Mouse (Mus musculus) gastrocnemius, postnatal 25 days (tissue): ENCODE results near the gene Ddx19b. TPM values are rescaled to one million over a fixed set of nuclear protein-coding genes. Genes with fewer than 3 reads are reported as not detected.
"Not testable (repeated sequence)": the region's sequence is repeated elsewhere in the genome, so short reads cannot be mapped to it uniquely, and the experiment has no call there.

Source experiments
- DNase-seq: peaks from one replicate; pipeline ENCODE4 v3.0.0; 2022
- total RNA-seq, 2 experiments: library from RNA; stranded (reverse); gene quantifications; 1 replicate in 1 of 2; 2 replicates in 1 of 2; pipeline ENCODE4 v1.2.3; 2021

The Ddx19b gene
- total RNA-seq, 2 experiments from 2014 or later: 11.4 to 11.5 TPM

DNA sequence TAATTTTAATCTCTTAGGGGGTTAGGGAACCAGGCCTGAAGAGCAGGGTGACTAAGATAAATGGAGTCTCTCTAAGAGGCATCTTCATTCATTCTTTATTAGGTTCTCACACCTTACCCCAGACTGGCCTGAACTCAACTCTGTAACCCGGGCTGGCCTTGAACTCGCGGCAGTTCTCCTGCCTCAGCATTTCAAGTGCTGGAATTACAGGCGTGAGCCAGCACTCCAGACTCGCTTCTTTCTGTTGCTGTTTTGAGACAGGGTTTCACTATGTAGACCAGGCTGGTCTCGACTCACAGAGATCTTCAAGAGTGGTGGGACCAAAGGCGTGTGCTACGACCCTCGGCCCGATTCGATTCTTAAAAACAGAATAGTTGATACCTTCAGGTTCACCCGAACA is 2.7 kb upstream of the Ddx19b start:
- DNase-seq: no peak

DNA sequence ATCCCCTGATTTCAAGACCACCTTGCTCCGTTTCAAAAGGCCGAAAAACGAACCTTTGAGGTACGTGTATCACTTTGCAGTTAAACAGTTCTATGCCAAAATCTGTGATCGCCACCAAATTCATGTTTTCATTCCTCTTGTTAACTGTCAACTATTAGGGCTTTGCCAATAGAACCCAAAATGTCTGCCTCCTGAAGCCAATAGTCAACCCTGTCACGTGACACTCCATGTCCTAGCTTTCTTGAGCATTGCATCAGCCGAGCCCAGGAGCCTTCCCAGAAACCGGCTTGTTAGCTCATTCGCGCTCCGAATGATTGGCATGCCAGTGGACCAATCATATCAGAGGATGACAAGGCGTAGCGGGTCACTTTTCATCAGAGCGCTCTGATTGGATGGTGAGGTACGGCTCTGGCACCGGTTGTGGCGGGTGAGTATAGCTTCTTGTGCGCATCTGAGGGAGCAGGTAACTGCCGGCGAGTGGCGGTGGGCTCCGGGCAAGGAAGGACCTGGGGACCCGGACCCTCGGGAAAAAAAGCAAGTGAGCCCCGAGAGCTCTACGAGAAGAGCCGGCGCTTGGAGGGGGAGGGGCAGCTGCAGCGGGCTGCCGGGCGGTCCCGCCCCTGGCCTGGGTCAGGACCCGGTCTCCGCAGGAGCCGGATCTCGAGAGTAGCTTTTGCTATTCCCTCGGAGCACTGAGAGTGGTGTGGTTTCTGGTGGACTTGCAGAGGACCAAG is 2.1 kb upstream of the Ddx19b start:
- peak; percentile 98 for DNase-seq

DNA sequence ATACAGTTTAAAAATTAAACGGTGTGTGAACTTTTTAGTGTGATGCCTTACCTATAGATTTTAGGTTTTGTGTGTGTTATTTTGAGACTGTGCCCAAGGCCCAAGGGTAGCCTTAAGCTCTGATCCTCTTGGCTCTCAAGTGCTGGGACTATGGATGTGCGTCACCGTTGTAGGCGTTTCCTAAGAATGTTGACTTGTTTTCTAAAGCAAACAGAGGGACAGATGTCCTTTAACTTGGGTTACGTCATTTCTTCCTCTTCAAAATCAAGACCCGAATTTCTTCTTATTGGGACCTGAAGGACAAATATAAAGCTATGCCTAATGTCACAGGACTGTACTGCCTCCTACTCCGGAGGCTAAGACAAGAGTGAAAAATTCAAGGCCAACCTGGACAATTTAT is 1.4 kb upstream of the Ddx19b start, which contains the start of gene Aars:
Aars (plus strand) TSS at position 229 of the 400 bp plus-strand sequence.
- DNase-seq: no peak

DNA sequence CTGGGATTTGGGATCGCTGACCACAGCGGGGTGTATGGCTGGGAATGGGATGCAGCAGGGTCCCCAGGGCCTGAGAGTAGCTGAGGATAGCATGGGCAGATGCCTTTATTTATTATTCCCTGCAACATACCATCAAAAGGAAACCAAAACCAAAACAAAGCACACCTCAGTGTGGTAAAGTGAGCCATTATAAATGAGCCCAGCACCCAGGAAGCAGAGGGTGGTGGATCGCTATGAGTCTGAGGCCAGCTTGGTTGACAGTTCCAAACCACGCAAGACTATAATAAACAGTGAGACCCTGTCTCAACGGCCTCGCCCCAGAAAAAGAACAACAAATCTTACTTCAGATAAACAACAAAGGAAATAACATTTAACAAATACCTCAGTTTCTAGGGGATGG is 1.5 kb downstream of the Ddx19b start:
- no peak for DNase-seq

DNA sequence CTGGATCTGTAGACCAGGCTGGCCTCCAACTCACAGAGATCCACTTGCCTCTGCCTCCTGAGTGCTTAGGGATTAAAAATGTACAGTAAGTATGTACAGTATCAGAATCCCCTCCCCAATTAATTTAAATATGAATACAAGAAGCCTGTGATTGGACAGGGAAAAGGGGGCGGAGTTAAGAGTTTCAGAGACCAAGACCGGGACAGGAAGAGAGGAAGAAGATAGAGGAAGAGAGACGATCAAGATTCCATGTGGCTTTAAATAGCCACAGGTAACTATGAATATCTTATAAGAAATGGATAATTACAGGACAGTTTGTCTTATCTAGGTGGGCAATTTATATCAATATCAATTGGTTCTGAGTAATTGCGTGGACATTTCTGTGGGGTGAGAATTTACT is 2.0 kb downstream of the Ddx19b start:
- no peak for DNase-seq

DNA sequence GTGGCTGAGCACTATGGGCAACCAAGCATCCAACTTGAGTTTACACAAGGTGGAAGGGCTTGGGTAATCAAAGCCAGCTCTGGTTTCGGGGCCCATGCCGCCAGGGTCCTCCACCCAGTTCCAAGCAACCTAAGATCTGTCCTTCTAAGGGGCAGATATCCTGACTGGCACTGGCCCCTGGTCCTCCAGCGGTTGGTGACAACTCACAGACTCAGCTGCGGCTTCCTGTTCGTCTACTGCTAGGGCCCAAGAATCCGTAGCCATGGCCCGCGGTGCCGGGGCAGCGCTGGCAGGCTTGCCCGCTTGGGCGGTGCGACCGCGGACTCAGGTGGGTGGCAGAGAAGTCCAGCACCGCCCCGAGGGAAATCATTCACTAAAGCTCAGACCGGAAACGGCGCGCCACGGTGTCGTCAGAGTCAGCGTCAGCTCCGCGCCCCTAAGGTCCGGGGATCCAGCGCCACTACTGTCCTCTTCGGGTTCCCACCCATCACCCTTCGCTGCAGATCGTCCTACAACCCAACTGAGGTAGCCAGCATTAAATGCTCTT is 4.1 kb downstream of the Ddx19b start:
- peak; percentile 72 for DNase-seq

DNA sequence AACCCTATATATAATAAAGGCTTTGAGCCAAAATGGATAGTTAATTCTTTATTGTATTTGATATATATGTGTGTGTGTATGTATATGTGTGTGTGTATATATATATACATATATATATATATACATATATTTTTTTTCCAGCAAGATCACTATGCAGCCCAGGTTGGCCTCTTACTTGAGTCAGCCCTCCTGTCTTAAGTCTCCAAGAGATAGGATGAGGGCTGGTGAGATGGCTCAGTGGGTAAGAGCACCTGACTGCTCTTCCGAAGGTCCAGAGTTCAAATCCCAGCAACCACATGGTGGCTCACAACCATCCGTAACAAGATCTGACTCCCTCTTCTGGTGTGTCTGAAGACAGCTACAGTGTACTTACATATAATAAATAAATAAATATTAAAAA is 4.9 kb downstream of the Ddx19b start:
- not testable (repeated sequence) for DNase-seq

DNA sequence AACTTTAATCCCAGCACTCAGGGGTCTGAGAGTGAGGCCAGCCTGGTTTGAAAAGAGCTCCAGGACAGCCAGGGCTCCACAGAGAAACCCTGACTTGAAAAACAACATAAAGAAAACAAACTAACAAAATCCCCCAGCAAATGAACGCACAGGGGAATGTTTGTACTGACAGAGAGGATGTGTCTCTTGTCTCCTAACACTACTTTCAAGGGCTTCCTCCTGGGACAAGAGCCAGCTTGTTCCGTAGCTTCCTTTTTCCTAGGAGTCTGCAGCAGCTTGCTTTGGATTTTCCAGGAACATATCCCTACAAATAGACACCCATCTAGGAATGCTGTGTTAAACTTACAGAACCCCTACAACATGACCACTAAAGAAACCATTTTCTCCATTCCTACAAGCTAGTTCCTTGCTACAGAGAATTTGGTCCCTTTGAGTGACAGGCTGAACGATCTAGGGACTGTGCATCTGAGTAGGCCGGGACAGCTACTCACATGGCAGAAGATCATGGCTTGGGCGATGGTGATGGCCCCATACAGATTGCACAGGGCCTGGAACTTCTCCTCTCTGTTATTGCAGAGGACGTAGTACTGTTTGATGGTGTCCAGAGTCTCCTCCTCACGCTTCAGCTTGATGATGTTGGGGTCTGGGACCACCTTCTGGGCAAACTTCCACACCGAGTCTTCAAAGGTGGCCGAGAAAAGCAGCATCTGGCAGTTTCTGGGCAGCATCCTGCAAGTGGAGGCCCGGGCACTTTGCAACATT is 21.1 kb downstream of the Ddx19b start:
- not testable (repeated sequence) for DNase-seq

DNA sequence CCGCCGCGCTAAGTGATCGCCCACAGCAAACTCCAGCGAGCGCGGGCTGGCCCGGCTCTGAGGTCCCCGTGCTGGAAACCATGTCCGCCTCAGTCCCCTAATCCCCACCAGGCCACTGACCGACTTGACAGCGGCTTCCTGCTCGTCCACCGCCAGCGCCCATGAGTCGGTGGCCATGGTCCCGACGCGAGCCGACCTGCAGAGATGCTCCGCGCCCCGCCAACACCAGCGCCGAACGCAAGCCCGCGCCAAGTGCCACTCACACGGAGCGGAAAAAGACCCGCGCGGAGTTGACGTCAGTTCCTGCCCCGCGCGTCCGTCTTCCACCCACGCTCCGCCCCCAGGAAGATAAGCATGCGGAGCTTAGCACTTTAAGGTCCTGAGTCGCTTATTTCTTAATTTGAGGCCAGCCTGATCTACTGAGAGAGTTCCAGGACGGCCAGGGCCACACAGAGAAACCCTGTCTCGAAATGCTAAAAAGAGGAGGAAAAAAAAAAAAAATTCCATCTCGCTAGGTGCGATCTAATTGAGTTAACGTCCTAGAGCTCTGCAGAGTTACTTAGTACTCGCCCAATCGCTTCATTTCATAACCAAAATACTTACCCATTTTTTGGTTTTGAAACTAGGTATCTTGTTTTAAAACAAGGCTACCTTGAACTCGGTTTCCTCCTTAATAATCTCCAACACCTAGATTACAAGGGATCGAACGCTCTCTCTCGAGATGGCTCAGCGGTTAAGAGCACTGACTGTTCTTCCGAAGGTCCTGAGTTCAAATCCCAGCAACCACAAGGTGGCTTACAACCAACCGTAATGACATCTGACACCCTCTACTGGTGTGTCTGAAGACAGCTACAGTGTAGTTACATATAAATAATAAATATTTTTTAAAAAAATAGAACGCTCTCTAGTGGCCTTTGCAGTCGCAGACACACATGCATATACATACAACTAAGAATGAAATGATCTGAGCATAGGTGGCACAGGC is 33.7 kb downstream of the Ddx19b start, which contains the start of gene Ddx19a:
Ddx19a (minus strand) TSS at position 254 of the 985 bp plus-strand sequence.
- peak; percentile 83 for DNase-seq

DNA sequence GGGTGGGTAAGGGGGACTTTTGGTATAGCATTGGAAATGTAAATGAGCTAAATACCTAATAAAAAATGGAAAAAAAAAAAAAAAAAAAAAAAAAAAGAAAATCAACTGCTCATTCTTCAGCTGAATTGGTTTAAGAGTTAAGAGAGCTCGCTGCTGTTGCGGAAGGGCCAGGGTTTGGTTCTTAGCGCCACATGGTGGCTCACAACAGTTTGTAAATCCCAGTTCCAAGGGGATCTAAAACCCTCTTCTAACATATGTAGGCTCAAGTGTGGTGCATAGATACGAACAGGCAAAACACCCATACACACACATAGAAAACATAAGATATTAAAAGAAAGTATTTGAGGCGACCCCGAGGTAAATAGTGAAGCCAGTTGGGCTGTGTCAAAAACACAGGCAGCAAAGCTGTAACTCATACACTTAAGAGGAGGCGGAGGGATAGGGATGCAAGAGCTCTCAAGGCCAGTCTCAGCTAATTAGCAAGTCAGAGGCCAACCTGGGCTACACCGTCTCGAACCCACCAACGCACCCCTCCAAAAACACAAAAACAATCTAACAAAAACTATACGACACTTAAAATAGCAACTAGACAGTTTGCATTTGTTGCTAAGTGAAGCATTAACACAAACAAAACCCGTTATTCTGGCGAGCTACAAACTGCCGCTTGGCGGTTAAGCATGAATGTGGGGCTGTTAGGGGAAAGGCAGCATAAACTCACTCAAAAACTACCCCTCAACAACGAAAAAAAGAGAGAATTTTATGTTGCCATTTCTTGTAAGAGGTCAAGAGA is 34.7 kb downstream of the Ddx19b start:
- DNase-seq: no peak

DNA sequence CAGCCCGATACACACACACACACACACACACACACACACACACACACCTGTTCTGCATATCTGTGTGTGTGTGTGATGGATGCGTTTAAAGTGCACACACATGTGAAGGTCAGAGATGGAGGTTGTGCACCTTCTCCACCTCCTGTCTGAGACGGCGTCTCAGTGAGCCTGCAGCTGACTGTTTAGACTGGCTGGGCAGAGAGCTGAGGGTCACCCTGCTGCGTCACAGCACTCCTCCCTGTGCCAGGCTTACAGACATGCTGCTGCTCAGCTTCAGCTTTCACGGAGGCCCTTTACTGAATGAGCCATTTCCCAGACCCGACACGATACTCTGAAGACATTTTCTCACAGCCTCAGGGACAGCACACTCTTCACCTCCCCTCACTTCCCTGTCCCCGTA is 41.5 kb downstream of the Ddx19b start:
- DNase-seq: peak; percentile 25

DNA sequence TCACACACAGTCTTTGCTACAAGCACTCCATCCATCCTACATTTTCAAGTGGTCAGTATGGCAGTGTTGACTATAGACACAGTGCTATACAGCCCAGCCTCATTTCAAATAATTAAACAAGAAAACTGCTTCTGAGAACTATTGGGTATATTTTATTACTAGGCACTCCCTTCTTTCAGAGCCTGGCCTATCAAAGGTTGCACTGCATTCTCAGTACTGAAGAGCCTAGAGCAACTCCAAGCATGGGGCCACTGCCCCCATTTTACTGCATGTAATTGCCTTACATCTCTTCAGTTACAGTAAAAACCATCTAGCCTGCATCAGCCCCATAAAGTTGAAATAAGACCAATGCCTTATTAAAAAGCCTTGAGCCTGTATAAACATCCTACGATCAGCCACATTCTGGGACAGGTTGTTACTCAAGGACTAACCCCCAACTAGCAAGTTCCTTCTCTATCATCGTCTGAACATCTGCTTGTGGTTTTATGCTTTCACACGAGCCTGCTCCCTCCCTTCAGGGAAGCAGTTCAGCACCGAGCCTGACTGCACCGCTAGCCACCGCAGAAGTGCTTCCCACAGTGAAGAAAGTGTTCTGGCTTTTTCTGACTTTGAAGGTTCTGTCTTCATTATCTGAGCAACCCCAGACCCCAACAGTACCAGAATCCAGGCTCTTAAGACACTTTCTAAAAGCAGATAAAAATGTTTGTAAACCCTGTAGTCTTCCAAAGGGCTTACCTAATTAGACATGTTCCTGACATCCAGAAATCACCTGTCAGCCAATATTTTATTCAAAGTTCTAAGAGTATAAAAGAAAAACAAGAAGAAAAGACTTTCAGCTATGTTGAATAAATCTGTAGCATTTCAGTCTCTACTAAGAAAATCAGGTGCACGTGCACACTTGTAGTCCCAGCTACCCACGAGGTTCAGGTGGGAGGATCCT is 43.5 kb downstream of the Ddx19b start:
- DNase-seq: no peak

DNA sequence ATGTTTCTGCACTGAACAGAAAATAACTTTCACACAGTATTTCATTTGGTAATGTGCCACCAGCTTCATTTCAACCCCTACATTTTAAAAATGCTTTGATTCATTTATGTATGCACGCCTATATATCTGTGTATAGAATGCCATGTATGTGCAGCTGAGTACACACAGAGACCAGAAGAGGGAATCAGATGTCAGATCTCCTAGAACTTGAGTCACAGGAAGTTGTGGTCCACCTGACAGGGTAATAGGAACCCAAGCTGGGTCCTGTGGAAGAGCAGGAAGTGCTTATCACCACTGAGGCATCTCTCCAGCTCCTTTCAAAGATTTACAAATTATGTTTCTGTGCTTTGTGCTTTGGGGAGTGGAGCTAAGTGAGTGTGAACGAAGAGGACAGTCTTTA is 50.2 kb downstream of the Ddx19b start:
- DNase-seq: no peak

DNA sequence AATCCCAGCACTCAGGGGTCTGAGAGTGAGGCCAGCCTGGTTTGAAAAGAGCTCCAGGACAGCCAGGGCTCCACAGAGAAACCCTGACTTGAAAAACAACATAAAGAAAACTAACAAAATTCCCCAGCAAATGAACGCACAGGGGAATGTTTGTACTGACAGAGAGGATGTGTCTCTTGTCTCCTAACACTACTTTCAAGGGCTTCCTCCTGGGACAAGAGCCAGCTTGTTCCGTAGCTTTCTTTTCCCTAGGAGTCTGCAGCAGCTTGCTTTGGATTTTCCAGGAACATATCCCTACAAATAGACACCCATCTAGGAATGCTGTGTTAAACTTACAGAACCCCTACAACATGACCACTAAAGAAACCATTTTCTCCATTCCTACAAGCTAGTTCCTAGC is 53.6 kb downstream of the Ddx19b start:
- DNase-seq: not testable (repeated sequence)

DNA sequence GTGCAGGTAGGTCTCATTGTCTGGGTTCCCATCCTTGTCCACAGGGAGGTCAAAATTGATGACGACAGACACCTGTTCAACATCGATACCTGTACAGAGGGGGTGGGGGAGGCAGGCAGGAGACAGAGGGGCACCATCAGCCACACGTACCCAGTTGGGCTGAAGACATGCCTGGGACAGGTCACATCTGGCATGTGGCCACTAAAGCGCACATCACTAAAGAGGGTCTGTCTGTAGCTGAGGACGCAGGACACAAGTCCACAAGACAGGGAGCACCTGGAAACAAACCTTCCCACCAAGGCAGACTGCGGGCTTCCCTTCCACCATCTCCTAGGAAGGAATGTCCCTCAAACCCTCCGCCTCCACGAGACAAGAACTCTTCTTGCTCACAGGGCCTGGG is 55.0 kb downstream of the Ddx19b start:
- not testable (repeated sequence) for DNase-seq

DNA sequence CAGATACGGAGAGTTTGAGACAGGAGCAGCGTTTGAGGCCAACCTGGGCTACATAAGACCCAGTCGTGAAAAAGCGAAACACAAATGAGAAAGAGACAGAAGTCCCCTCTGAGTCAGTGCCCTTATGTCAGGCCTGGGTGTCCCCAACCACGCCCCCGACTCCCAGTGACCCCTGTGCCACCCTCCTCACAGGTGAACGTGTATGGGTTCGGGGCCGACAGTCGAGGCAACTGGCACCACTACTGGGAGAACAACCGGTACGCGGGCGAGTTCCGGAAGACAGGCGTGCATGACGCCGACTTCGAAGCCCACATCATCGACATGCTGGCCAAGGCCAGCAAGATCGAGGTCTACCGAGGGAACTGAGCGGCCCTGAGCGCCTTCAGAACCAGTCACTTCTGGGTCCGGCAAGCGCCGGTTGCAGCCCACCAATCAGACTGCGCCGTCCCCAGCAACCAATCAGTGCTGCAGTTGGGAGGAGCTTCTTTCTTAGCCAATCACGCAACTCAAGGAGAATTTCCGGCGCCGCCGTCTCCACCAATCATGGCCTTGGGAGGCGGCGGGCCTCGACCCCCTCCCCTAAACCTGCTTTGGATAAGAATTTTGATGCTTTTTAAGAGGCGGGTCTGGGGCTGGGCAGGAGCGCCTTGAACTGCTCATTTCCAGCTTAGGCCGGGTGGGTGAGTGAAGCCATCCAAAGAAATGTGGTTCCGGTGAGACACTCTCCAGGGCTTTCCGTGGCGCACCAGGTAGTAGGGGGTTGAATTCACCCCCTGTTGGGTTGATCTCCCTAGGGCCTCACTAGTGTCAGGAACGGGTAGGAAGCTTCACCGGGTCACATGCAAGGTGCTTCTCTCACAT is 61.4 kb downstream of the Ddx19b start:
- peak; percentile 86 for DNase-seq

DNA sequence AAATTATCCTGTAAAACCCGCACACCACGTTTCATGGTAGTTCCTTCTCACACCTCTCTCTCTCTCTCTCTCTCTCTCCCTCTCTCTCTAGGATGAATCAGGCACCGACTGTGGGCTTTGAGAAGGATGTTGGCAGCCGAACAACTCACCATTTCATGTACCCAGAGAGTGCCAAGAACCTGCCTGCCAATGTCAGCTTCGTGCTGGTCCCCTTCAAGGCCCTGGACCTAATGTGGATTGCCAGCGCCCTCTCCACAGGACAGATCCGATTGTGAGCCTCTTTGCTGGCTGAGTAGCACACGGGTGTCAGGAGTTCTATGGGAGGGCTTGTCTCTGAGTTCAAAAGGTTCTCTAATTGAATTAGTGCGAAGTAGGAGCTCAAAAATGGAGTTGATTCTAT is 64.2 kb downstream of the Ddx19b start:
- DNase-seq: no peak

DNA sequence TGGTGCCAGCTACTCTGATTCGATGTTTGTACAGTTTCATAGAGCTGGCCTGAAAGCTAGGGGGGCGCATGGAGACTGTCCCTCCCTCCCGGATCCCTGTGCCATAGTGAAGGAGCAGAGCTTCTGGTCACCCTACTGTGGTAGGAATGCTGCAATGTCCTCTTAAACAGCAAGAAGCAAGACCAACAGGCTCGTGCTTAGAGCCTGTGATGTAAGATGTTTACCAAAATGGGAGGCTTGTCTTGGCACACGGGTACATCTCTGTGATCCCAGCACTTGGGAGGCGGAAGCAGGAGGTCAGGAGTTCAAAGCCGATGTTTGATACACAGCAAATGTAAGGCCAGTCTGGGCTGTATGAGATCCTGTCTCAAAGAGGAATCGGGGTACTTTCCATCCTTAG is 65.0 kb downstream of the Ddx19b start:
- no peak for DNase-seq

DNA sequence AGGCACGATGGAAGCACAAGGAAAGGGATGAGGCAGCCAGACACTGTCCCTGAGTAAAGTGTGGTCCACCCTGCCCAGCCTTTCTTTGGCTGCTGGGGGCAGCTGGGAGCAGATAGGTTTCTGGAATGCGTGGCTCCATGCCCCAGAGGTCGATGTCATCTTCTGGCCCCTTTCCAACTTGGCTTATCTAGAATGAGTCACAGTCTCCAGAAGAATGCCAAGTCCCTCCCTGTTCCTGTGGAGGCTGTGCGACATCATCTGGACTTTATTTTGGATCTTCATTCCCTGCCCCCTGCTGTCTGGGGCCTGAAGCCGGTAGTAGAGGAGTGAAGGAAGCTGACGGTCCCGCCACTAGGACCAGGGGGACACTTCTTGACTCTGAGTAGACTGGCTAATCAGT is 66.0 kb downstream of the Ddx19b start:
- peak; percentile 72 for DNase-seq
